Mouse (Mus musculus) olfactory bulb, adult 2 months (tissue): Measurements from ENCODE around the gene Gm13088. TPM values are rescaled to one million over a fixed set of nuclear protein-coding genes. Genes with fewer than 3 reads are reported as not detected.
"Not testable (repeated sequence)": the region's sequence is repeated elsewhere in the genome, so short reads cannot be mapped to it uniquely, and the experiment has no call there.

Source experiments
- H3K27ac ChIP-seq: fragments of 200-500 bp; 2 replicates; pipeline ENCODE4 v1.5.1; 2012; ENCODE audit warnings: low read depth, low read length; ENCODE audit not compliant: insufficient read depth
- H3K4me1 ChIP-seq: fragments of 200-500 bp; 2 replicates; pipeline ENCODE4 v1.6.1; 2012; ENCODE audit warnings: low read length; ENCODE audit not compliant: control insufficient read depth, insufficient read depth
- H3K4me3 ChIP-seq: fragments of 200-500 bp; 2 replicates; pipeline ENCODE4 v1.5.1; 2012; ENCODE audit warnings: mild to moderate bottlenecking, low read depth, low read length, moderate library complexity; ENCODE audit not compliant: insufficient read depth
- CTCF ChIP-seq: fragments of 200-500 bp; IDR thresholded peaks from 2 replicates; pipeline ENCODE4 v1.5.1; 2012; ENCODE audit warnings: low read depth, mild to moderate bottlenecking, low read length, moderate library complexity; ENCODE audit not compliant: insufficient read depth
- POLR2A ChIP-seq: fragments of 200-500 bp; IDR thresholded peaks from 2 replicates; pipeline ENCODE4 v1.6.1; 2012; ENCODE audit warnings: mild to moderate bottlenecking, low read depth, low read length, moderate library complexity; ENCODE audit not compliant: insufficient read depth
- whole genome bisulfite sequencing: fragments of 180-500 bp; shearing (Covaris S2); methylation state at CpG from one replicate; pipeline ENCODE4 v1.1.7; 2018; 5-methylcytosine and 5-hydroxymethylcytosine counted together
- polyA plus RNA-seq: library from polyadenylated mRNA; stranded (reverse); fragments of >200 nt; gene quantifications from 2 replicates; pipeline ENCODE4 v1.2.4, GENCODE M21; 2012; ENCODE audit warnings: low replicate concordance; ENCODE audit not compliant: missing spikeins, insufficient read depth, insufficient read length

Gene Gm13088
- not detected in 2 replicates for polyA plus RNA-seq

DNA sequence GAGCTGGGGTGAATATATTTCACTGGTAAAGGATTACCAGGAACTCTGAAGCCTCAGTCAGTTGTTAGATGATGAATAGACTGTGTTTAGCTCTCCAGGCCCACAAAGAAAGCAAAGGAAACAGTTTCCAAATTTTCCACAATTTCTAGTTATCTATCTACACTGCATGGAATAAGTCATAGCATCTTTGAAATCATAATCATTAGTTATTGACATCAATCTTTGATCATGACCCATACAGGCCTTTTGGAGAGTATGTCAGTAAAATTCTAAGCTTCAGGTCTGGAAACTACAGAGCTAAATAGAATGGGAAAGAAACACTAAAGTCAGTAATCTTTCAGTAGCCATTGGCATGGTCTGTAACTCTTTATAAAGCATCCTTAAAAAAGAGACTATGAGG, at the start of gene Gm13088:
Gene Gm13088, minus strand, starts transcription at position 101 of the 400 bp plus-strand sequence.
- H3K27ac ChIP-seq, H3K4me1 ChIP-seq, H3K4me3 ChIP-seq: not testable (repeated sequence)

DNA sequence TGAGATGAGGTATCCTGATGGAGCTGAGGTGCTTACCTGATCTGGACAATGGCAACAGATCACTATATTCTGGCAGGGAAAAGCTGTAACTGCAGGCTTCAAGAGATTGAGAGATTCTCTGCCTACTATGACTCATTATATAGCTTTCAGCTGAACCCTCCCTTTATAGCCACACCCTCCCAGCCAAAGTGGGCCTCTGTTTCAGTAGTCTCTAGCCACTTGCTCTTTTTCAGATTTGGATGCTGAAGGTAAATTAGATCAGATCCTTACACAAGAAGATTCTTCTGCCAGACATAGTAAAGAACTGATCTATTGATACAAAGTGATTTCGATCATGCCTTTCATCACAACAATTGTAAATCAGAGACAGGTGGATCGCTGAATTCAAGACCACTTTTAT, 45.6 kb upstream of the Gm13088 start, which contains the start of gene Gm13089:
Gene Gm13089, minus strand, starts transcription at position 101 of the 400 bp plus-strand sequence.
- TF ChIP-seq CTCF (no peak), POLR2A (no peak)
- WGBS, result 85% methylated on average over 2 of the region's 2 CpGs
- Histone ChIP-seq H3K4me1 (no peaks in the 10 kb centered on the region), H3K27ac (no peak within 1 kb of the TSS), H3K4me3 (no peak within 1 kb of the TSS)

DNA sequence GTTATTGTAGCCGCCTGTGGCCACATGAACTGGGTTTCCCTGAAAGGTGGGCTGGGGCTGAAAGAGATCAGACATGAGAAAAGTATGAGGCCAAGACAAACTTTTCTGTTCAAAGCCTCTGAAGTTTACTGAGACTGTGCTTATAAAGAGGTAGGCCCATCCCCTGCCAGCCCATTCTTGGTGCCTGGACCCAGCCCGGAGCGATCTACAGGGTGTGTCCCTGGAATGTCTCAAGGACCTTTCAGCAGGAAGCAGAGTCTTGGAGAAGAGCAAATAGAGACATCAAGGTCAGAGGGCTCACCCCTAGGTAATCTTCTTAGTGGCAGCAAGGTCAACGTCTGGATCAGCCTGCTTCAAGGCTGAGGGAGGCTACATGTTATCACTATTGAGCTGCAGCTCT, 38.9 kb downstream of the Gm13088 start:
- H3K27ac ChIP-seq, H3K4me1 ChIP-seq, H3K4me3 ChIP-seq: not testable (repeated sequence)
- 82% methylated on average over 4 of the region's 4 CpGs for WGBS

DNA sequence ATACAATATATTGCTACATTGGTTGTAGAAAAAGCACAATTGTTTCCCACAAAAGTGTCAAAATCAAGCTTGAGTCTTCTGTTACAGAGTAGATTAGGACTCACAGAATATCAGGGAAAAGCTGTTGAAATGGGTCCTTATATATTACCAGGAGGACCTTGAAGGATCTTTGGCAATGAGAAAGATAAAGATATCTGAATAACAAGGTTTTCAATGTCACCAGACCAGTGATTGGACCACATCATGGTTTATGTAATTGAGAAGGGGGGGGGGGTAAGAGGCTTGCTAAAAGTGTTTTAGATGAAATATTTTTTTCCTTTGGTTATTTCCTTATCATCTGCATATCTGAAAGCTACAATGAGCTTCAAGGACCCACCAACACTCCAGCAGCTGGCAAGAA, 42.3 kb downstream of the Gm13088 start, which contains the start of gene Gm13083:
Gene Gm13083, plus strand, starts transcription at position 301 of the 400 bp plus-strand sequence.
- not testable (repeated sequence) for H3K4me3 ChIP-seq, H3K4me1 ChIP-seq, H3K27ac ChIP-seq

DNA sequence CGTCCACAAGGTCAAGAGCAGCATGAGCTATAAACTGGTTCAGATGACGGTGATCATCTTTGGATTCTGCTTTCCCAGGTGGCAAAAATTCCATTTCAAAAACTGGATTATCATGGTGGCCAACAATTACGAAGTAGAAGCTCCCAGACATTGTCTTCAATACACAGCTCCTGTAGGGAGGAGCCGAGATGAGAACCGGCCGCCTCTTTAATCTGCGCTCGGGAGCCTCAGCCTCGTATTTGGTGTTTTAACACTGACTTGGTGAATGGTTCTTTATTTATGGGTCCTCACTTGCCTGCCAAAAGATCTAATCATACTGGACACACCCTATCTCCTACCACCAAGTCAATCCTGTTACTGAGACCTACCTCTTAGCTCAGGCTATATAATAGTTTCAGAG, 45.1 kb downstream of the Gm13088 start:
- not testable (repeated sequence) for H3K4me1 ChIP-seq, H3K4me3 ChIP-seq, H3K27ac ChIP-seq
- 86% methylated on average over 9 of the region's 9 CpGs for WGBS

Other genes starting within 250 kb of the Gm13088 start
- gene Pramef8, start 244.8 kb downstream of the Gm13088 start, polyA plus RNA-seq, result not detected in 2 replicates
- not detected in 2 replicates for gene Oog4, start 206.9 kb downstream of the Gm13088 start, polyA plus RNA-seq
- gene Gm13043, start 145.9 kb downstream of the Gm13088 start, polyA plus RNA-seq, result not detected in 2 replicates
- gene Gm13040, start 121.3 kb downstream of the Gm13088 start, polyA plus RNA-seq, result not detected in 2 replicates
- not detected in 2 replicates for gene BC080695, start 105.5 kb downstream of the Gm13088 start, polyA plus RNA-seq
- gene Gm13057, start 105.5 kb downstream of the Gm13088 start, polyA plus RNA-seq, result not detected in 2 replicates
- not detected in 2 replicates for gene Gm13083, start 42.2 kb downstream of the Gm13088 start, polyA plus RNA-seq
- gene Gm13089, start 45.5 kb upstream of the Gm13088 start, polyA plus RNA-seq, result not detected in 2 replicates
- not detected in 2 replicates for gene Gm13078, start 62.2 kb upstream of the Gm13088 start, polyA plus RNA-seq
- not detected in 2 replicates for gene Gm13023, start 132.1 kb upstream of the Gm13088 start, polyA plus RNA-seq
- not detected in 2 replicates for gene Gm13084, start 158.8 kb upstream of the Gm13088 start, polyA plus RNA-seq
- not detected in 2 replicates for gene Gm13103, start 189.3 kb upstream of the Gm13088 start, polyA plus RNA-seq
- gene Pramef6, start 243.1 kb upstream of the Gm13088 start, polyA plus RNA-seq, result not detected in 2 replicates